Mouse (Mus musculus) heart, embryonic 12.5 days (tissue): ENCODE results near the gene Hoxc12. TPM values are rescaled to one million over a fixed set of nuclear protein-coding genes. Genes with fewer than 3 reads are reported as not detected.

Experiments used
- ATAC-seq: fragments of 200-750 bp; cut with Nextera tagmentation; 2 replicates; pipeline ENCODE4 v1.8.0; 2017; ENCODE audit warnings: moderate TSS enrichment, moderate library complexity; ENCODE audit not compliant: insufficient number of reproducible peaks, low FRiP score
- H3K27ac ChIP-seq: fragments of 300-500 bp; sonication (generic); 2 replicates; pipeline ENCODE4 v1.5.1; 2016; ENCODE audit warnings: mild to moderate bottlenecking, moderate library complexity; ENCODE audit not compliant: poor library complexity, severe bottlenecking
- H3K27me3 ChIP-seq: fragments of 300-500 bp; sonication (generic); replicated peaks from 2 replicates; pipeline ENCODE4 v1.6.1; 2016; ENCODE audit warnings: mild to moderate bottlenecking, moderate library complexity
- H3K36me3 ChIP-seq: fragments of 300-500 bp; sonication (generic); 2 replicates; pipeline ENCODE4 v1.6.1; 2016; ENCODE audit warnings: mild to moderate bottlenecking, moderate library complexity
- H3K4me1 ChIP-seq: fragments of 300-500 bp; sonication (generic); replicated peaks from 2 replicates; pipeline ENCODE4 v1.6.1; 2016; ENCODE audit warnings: mild to moderate bottlenecking
- H3K4me2 ChIP-seq: fragments of 300-500 bp; sonication (generic); 2 replicates; pipeline ENCODE4 v1.6.1; 2016; ENCODE audit warnings: mild to moderate bottlenecking, moderate library complexity
- H3K4me3 ChIP-seq: fragments of 300-500 bp; sonication (generic); 2 replicates; pipeline ENCODE4 v1.5.1; 2016; ENCODE audit warnings: mild to moderate bottlenecking
- H3K9ac ChIP-seq: fragments of 300-500 bp; sonication (generic); 2 replicates; pipeline ENCODE4 v1.6.1; 2016; ENCODE audit warnings: mild to moderate bottlenecking, moderate library complexity
- H3K9me3 ChIP-seq: fragments of 300-500 bp; sonication (generic); replicated peaks from 2 replicates; pipeline ENCODE4 v1.6.1; 2016; ENCODE audit warnings: mild to moderate bottlenecking, moderate library complexity
- WGBS: fragments of 180-500 bp; shearing (Covaris S2); methylation state at CpG from one replicate; pipeline ENCODE4 v1.1.7; 2016; 5-methylcytosine and 5-hydroxymethylcytosine counted together
- polyA plus RNA-seq: library from polyadenylated mRNA; unstranded; fragments of >200 nt; fragmentation: Nextera tagmentation; extraction: Ambion mirVana; gene quantifications from 2 replicates; pipeline ENCODE4 v1.2.1, GENCODE M21; 2016

Gene Hoxc12
- polyA plus RNA-seq, 1 experiment from 2014 or later: not detected

DNA sequence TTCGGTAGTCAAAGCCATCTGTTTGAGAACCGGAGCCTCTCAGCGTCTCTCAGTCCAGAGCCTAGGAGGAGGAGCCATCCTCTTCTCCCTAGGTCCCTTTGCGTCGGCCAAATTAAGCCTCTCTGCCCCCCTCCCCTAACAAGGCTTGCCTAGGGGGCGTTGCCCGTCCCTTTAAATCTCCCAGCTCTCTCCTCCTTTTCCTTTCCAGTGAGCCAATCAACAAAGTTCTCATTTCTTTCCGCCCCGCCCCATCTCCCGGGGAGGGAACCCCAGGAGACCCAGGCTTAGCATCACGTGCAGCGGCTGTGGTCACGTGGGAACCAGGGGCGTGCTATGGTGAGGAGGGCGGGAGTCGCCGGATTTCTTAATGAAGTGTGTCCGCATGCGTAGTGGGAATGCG, 15.9 kb upstream of the Hoxc12 start:
- 0% methylated on average over 19 of the region's 20 CpGs for WGBS
- Histone ChIP-seq H3K4me3 (peak overlapping the region; percentile 28), H3K9ac (no peak overlapping the region), H3K36me3 (no peaks in the 10 kb centered on the region), H3K4me1 (peaks cover 9% of the 10 kb centered on the region), H3K27ac (no peak overlapping the region), H3K27me3 (peaks cover 94% of the 10 kb centered on the region), H3K4me2 (peak overlapping the region; percentile 61), H3K9me3 (no peaks in the 10 kb centered on the region)
- 0 out of 2 replicates have a peak, but pooled peaks have one; percentile 55 for ATAC-seq

- under 1% methylated on average over 70 of the region's 88 CpGs for WGBS
- Histone ChIP-seq H3K4me2 (peak within 1 kb of the TSS; percentile 61), H3K9ac (no peak within 1 kb of the TSS), H3K36me3 (no peaks in the 10 kb centered on the region), H3K27me3 (peaks cover 94% of the 10 kb centered on the region), H3K27ac (no peak within 1 kb of the TSS), H3K4me3 (peak within 1 kb of the TSS; percentile 28), H3K4me1 (peaks cover 9% of the 10 kb centered on the region), H3K9me3 (no peaks in the 10 kb centered on the region)
- peak; percentile 15; the same call in 1 of the 2 replicates for ATAC-seq
Observed at GRCm38 (mm10) chr15:102921053-102922011, 15.2 kb upstream of the Hoxc12 start, which contains the start of gene Hoxc13. Hoxc13 (plus strand) TSS chr15:102921103.

DNA sequence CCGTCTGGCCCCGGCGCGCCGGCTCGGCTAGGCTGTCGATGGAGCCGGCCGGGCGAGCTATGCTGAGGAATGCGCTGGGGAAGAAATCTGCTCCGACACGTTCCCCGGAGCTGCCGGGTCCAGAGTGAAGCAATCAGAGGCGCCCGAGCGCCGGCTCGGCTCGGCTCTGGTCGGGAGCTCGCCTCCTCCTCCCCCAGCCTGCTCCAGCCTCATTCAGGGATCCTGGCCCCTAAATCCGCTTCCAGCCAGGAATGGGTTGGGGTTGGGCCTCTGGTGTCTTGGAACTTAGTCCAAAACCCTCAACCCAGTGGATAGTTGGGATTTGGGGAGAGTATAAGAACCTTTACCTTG, 14.6 kb upstream of the Hoxc12 start:
- H3K9me3 ChIP-seq: no peaks in the 10 kb centered on the region
- H3K27ac ChIP-seq: no peak overlapping the region
- peaks cover 94% of the 10 kb centered on the region for H3K27me3 ChIP-seq
- H3K36me3 ChIP-seq: no peaks in the 10 kb centered on the region
- H3K9ac ChIP-seq: no peak overlapping the region
- peak overlapping the region; percentile 28; the same call in 1 of the 2 replicates for H3K4me3 ChIP-seq
- WGBS: under 1% methylated on average over 24 of the region's 24 CpGs
- peak; percentile 39 for ATAC-seq
- H3K4me1 ChIP-seq: peaks cover 9% of the 10 kb centered on the region
- no peak overlapping the region for H3K4me2 ChIP-seq

DNA sequence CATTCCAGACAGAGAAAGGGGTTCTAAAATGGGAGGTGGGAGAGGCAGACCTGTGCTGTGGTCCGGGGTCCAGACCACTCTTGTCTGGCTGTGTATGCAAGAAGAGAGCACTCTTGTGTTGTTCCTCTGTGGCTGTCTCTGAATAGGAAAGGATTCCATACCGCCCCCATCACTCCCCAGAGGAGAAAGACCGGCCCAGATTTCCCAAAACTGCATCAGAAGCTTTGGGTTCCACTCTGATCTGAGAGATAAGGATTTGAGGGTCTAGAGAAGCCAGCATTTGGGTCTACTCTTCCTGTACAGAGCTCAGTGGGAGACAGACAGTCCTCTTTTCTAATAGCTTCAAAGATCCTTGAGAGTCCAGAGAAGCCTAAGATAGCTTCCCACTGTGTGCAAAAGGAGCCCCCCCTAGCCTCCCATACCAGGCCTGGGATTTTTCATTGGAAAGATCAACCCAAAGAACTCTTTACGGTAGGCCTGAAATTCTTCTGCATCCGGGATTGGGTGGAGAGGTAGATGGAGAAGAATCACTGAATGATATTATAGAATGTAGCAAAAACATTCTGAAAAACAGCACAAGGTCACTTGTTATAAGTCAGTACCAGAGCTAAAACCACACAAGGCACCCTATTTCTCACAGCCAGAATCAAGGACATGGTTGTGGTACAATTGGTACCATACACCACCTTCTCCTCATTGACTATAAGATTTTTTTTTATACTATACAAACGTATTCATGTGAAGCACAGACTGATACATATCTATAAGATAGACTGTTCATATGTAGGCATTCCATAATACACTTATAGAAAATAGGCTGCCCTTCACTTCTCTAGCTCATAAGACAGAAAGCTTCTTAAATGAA, 13.7 kb upstream of the Hoxc12 start:
- no peaks in the 10 kb centered on the region for H3K9me3 ChIP-seq
- peaks cover 9% of the 10 kb centered on the region for H3K4me1 ChIP-seq
- no peak for ATAC-seq
- 21% methylated on average over 6 of the region's 6 CpGs for WGBS
- peaks cover 94% of the 10 kb centered on the region for H3K27me3 ChIP-seq
- H3K4me2 ChIP-seq: no peak overlapping the region
- H3K27ac ChIP-seq: no peak overlapping the region
- H3K36me3 ChIP-seq: no peaks in the 10 kb centered on the region
- no peak overlapping the region for H3K9ac ChIP-seq
- H3K4me3 ChIP-seq: no peak overlapping the region

DNA sequence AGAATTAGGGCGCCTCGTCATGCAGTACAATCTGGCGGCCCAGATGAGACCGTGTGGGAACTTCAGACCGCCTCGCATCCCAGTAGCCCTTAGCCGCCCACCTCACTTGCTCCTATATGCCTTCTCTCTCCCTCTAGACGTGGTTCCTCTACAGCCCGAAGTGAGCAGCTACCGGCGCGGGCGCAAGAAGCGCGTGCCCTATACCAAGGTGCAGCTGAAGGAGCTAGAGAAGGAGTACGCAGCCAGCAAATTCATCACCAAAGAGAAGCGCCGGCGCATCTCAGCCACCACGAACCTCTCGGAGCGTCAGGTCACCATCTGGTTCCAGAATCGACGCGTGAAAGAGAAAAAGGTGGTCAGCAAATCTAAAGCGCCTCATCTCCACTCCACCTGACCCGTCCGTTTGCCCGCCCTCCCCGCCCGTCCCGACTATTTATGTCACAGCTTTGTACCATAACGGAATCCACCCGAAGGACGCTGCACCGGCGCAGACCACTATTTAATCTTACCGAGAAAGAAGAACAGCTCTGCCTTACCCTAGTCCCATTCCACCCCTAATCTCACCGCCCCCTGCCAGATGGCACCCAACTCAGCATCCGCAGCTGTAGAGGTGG, 9.4 kb upstream of the Hoxc12 start:
- Histone ChIP-seq H3K27me3 (peaks cover 95% of the 10 kb centered on the region), H3K27ac (no peak overlapping the region), H3K36me3 (no peaks in the 10 kb centered on the region), H3K9me3 (no peaks in the 10 kb centered on the region), H3K4me2 (no peak overlapping the region), H3K4me3 (no peak overlapping the region), H3K9ac (no peak overlapping the region), H3K4me1 (no peaks in the 10 kb centered on the region)
- no peak for ATAC-seq
- 2% methylated on average over 40 of the region's 40 CpGs for WGBS

GRCm38 (mm10) chr15:102931706-102932358, 4.7 kb upstream of the Hoxc12 start:
- peak; percentile 64; the same call in 1 of the 2 replicates for ATAC-seq
- WGBS: under 1% methylated on average over 23 of the region's 23 CpGs
- peaks cover 100% of the 10 kb centered on the region for H3K27me3 ChIP-seq
- no peak overlapping the region for H3K4me3 ChIP-seq
- H3K36me3 ChIP-seq: no peaks in the 10 kb centered on the region
- H3K4me2 ChIP-seq: no peak overlapping the region
- H3K4me1 ChIP-seq: 0 out of 2 replicates have a peak, but pooled peaks cover 5% of the 10 kb centered on the region
- H3K9ac ChIP-seq: no peak overlapping the region
- no peak overlapping the region for H3K27ac ChIP-seq
- no peaks in the 10 kb centered on the region for H3K9me3 ChIP-seq

- under 1% methylated on average over 12 of the region's 12 CpGs for WGBS
- H3K27ac ChIP-seq: no peak overlapping the region
- H3K4me3 ChIP-seq: no peak overlapping the region
- H3K4me1 ChIP-seq: 0 out of 2 replicates have a peak, but pooled peaks cover 5% of the 10 kb centered on the region
- no peak overlapping the region for H3K9ac ChIP-seq
- no peak for ATAC-seq
- H3K36me3 ChIP-seq: no peaks in the 10 kb centered on the region
- H3K27me3 ChIP-seq: peaks cover 99% of the 10 kb centered on the region
- no peak overlapping the region for H3K4me2 ChIP-seq
- H3K9me3 ChIP-seq: no peaks in the 10 kb centered on the region
Observed at GRCm38 (mm10) chr15:102934438-102934837, 2.1 kb upstream of the Hoxc12 start.

DNA sequence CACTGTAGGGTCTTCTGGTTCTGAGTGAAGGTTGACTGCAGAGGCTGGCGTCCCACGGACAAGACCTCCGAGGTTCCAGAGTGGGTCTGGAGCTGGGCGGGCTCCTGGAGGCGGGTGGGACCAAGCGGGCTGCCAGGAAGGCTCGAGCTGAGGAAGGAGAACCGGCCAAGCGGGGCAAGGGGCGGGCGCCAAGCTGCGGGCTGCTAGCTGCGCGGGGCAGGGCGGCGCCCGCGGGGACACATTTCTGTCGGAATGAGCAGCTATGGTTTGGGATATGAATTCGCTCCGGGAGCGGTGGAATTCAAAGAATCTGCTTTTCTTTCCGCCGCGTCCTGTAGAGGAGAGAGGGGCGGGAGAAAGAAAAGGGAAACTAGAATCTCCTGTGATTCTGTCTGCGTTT, 1.7 kb upstream of the Hoxc12 start:
- Histone ChIP-seq H3K4me1 (0 out of 2 replicates have a peak, but pooled peaks cover 5% of the 10 kb centered on the region), H3K27ac (no peak overlapping the region), H3K27me3 (peaks cover 99% of the 10 kb centered on the region), H3K4me2 (peak overlapping the region; percentile 9; the same call in 1 of the 2 replicates), H3K36me3 (no peaks in the 10 kb centered on the region), H3K9ac (no peak overlapping the region), H3K4me3 (0 out of 2 replicates have a peak overlapping the region, but pooled peaks have one; percentile 1), H3K9me3 (no peaks in the 10 kb centered on the region)
- ATAC-seq: no peak
- WGBS: 1% methylated on average over 27 of the region's 27 CpGs

- no peak overlapping the region for H3K9ac ChIP-seq
- H3K36me3 ChIP-seq: no peaks in the 10 kb centered on the region
- 0 out of 2 replicates have a peak, but pooled peaks cover 5% of the 10 kb centered on the region for H3K4me1 ChIP-seq
- WGBS: 2% methylated on average over 50 of the region's 50 CpGs
- H3K4me2 ChIP-seq: no peak overlapping the region
- H3K27ac ChIP-seq: no peak overlapping the region
- no peak for ATAC-seq
- H3K4me3 ChIP-seq: no peak overlapping the region; the same call in 1 of the 2 replicates
- peaks cover 99% of the 10 kb centered on the region for H3K27me3 ChIP-seq
- H3K9me3 ChIP-seq: no peaks in the 10 kb centered on the region
Observed at GRCm38 (mm10) chr15:102937036-102937666, 594 bp downstream of the Hoxc12 start.
